Mouse (Mus musculus) C2C12 (cell line): ENCODE measurements at regions not wholly inside any gene's neighbourhood (a gene's known extent, or its start where the extent isn't known, plus 50 kb on each side); places are given as distances from the start of the nearest gene placed in this dataset.

Experiments
- H3K27me3 ChIP-seq: one replicate; pipeline ENCODE4 v1.6.1; 2011; ENCODE audit not compliant: control insufficient read depth, insufficient read depth, insufficient read length
- H3K36me3 ChIP-seq: one replicate; pipeline ENCODE4 v1.6.1; 2011; ENCODE audit not compliant: control insufficient read depth, insufficient read depth
- H3K4me3 ChIP-seq: one replicate; pipeline ENCODE4 v1.5.1; 2011; ENCODE audit warnings: mild to moderate bottlenecking, control low read depth; ENCODE audit not compliant: poor library complexity, insufficient read depth, severe bottlenecking
- H3K79me2 ChIP-seq: one replicate; pipeline ENCODE4 v1.6.1; 2011; ENCODE audit not compliant: control insufficient read depth, insufficient read depth
- H3K79me3 ChIP-seq: one replicate; pipeline ENCODE4 v1.6.1; 2011; ENCODE audit warnings: low read depth, control low read depth
- H3ac ChIP-seq: one replicate; pipeline ENCODE3; 2011; ENCODE audit warnings: low read depth; ENCODE audit not compliant: control insufficient read depth, insufficient read length
- CEBPB ChIP-seq: IDR thresholded peaks from one replicate; pipeline ENCODE4 v1.6.1; 2011; ENCODE audit warnings: low read depth, mild to moderate bottlenecking, control low read depth, moderate library complexity
- CTCF ChIP-seq: IDR thresholded peaks from one replicate; pipeline ENCODE4 v1.5.1; 2011; ENCODE audit not compliant: control insufficient read depth, insufficient read depth, insufficient read length
- FOSL1 ChIP-seq: IDR thresholded peaks from one replicate; pipeline ENCODE4 v1.8.0; 2011; ENCODE audit warnings: mild to moderate bottlenecking, low read length; ENCODE audit not compliant: poor library complexity, insufficient read depth, severe bottlenecking
- MAX ChIP-seq: IDR thresholded peaks from one replicate; pipeline ENCODE4 v1.6.1; 2011; ENCODE audit warnings: mild to moderate bottlenecking, control low read depth
- MYOD1 ChIP-seq: IDR thresholded peaks from one replicate; pipeline ENCODE4 v1.6.1; 2011; ENCODE audit warnings: low read depth; ENCODE audit not compliant: control insufficient read depth, insufficient read length
- MYOG ChIP-seq: IDR thresholded peaks from one replicate; pipeline ENCODE4 v1.6.1; 2011; ENCODE audit not compliant: control insufficient read depth, insufficient read length; ENCODE audit errors: extremely low read depth
- USF1 ChIP-seq: IDR thresholded peaks from one replicate; pipeline ENCODE4 v1.6.1; 2011; ENCODE audit warnings: low read depth, mild to moderate bottlenecking, control low read depth, moderate library complexity

- Histone ChIP-seq H3K27me3 (no peaks in the 10 kb centered on the region), H3K79me3 (no peaks in the 10 kb centered on the region), H3ac (no peak overlapping the region), H3K4me3 (no peak overlapping the region), H3K36me3 (no peaks in the 10 kb centered on the region), H3K79me2 (no peaks in the 10 kb centered on the region)
- TF ChIP-seq FOSL1 = no peak
- TF ChIP-seq CEBPB = peak; percentile 51
- TF ChIP-seq USF1 = peak; percentile 56
- no peak for TF ChIP-seq MYOD1
- no peak for TF ChIP-seq CTCF
- no peak for TF ChIP-seq MAX
- TF ChIP-seq MYOG = no peak
These were observed 60.8 kb upstream of the Arhgap21 start for GRCm38 (mm10) chr2:21029391-21030010.

GRCm38 (mm10) chr2:21028605-21029004 is 59.9 kb upstream of the Arhgap21 start:
- no peaks in the 10 kb centered on the region for H3K36me3 ChIP-seq
- TF ChIP-seq CEBPB = no peak
- TF ChIP-seq MYOG = no peak
- TF ChIP-seq MAX = no peak
- TF ChIP-seq USF1 = no peak
- no peaks in the 10 kb centered on the region for H3K27me3 ChIP-seq
- H3K79me2 ChIP-seq = no peaks in the 10 kb centered on the region
- no peaks in the 10 kb centered on the region for H3K79me3 ChIP-seq
- H3K4me3 ChIP-seq = no peak overlapping the region
- no peak overlapping the region for H3ac ChIP-seq

GRCm38 (mm10) chr2:21018535-21018934 is 49.9 kb upstream of the Arhgap21 start:
- H3K36me3 ChIP-seq = no peaks in the 10 kb centered on the region
- no peaks in the 10 kb centered on the region for H3K27me3 ChIP-seq
- no peak overlapping the region for H3K4me3 ChIP-seq
- H3K79me2 ChIP-seq = no peaks in the 10 kb centered on the region
- TF ChIP-seq CEBPB = no peak
- TF ChIP-seq MYOD1 = no peak
- TF ChIP-seq MAX = no peak
- H3K79me3 ChIP-seq = no peaks in the 10 kb centered on the region
- no peak overlapping the region for H3ac ChIP-seq
